Comparison of ENCODE assay signal across 8 mouse cellular contexts in genomic region chrX:12794842-12795241, GRCm38 (mm10). TPM values are rescaled to one million over a fixed set of nuclear protein-coding genes. Genes with fewer than 3 reads are reported as not detected.
DNase-seq lines count a peak whose midpoint lies in the region; ATAC-seq and TF ChIP-seq lines count a peak whose summit lies in the region.
"Had no signal": no experiment of that assay in that cellular context is flagged by ENCODE, and none has a peak within 500 bp of the region (broad histone marks: within the 10 kb centered on the region; RNA-seq: fewer than 3 reads in every experiment).

No protein-coding gene starts in this region.

- H3K9ac ChIP-seq in kidney, embryonic 15.5 days, result no peak overlapping the region
- H3K9ac ChIP-seq in kidney, postnatal 0 days (ENCODE audit: low read depth, low read length), result no peak overlapping the region
- no peak overlapping the region for H3K9ac ChIP-seq in hindbrain, embryonic 16.5 days (ENCODE audit: low read depth, low read length)
- H3K9ac ChIP-seq: lung, embryonic 15.5 days had no signal

- no peak overlapping the region for H3K4me2 ChIP-seq in kidney, embryonic 15.5 days
- no peak overlapping the region for H3K4me2 ChIP-seq in kidney, postnatal 0 days (ENCODE audit: low read length)
- H3K4me2 ChIP-seq in hindbrain, embryonic 16.5 days (ENCODE audit: low read length), result no peak overlapping the region
- H3K4me2 ChIP-seq: lung, embryonic 15.5 days had no signal

- TF ChIP-seq CTCF in kidney, postnatal 0 days (IDR thresholded peaks at IDR 0.05; ENCODE audit: low read depth), result peak; percentile 67
- TF ChIP-seq CTCF in thymus, adult 2 months (IDR thresholded peaks at IDR 0.05; ENCODE audit: borderline replicate concordance, control insufficient read depth, extremely low read depth, insufficient read depth, low read length, poor library complexity), result no peak

- no peak overlapping the region for H3K27ac ChIP-seq in kidney, embryonic 15.5 days
- H3K27ac ChIP-seq in kidney, postnatal 0 days, result no peak overlapping the region
- no peak overlapping the region for H3K27ac ChIP-seq in thymus, adult 2 months (ENCODE audit: control insufficient read depth, insufficient read depth, low read length)
- no peak overlapping the region for H3K27ac ChIP-seq in hindbrain, embryonic 16.5 days (ENCODE audit: low read depth, low read length)
- H3K27ac ChIP-seq: lung, embryonic 15.5 days had no signal

- no peak for TF ChIP-seq POLR2A in thymus, adult 2 months (IDR thresholded peaks at IDR 0.05; ENCODE audit: control insufficient read depth, extremely low read depth, insufficient read depth, low read length, poor library complexity)

- H3K27me3 ChIP-seq in kidney, embryonic 15.5 days, result no peaks in the 10 kb centered on the region
- no peaks in the 10 kb centered on the region for H3K27me3 ChIP-seq in kidney, postnatal 0 days (ENCODE audit: insufficient read depth, low read length)
- no peaks in the 10 kb centered on the region for H3K27me3 ChIP-seq in thymus, adult 2 months (ENCODE audit: control insufficient read depth, insufficient read depth, low read length)
- no peaks in the 10 kb centered on the region for H3K27me3 ChIP-seq in hindbrain, embryonic 16.5 days (replicated peaks; ENCODE audit: control insufficient read depth, insufficient read depth, low read length)
- H3K27me3 ChIP-seq: lung, embryonic 15.5 days had no signal

- no peak for ATAC-seq in kidney, embryonic 15.5 days (replicated peaks; ENCODE audit: low FRiP score)
- ATAC-seq in kidney, postnatal 0 days (replicated peaks; ENCODE audit: low FRiP score, low read depth), result no peak
- ATAC-seq in hindbrain, embryonic 16.5 days, result no peak

- no peak overlapping the region for H3K4me3 ChIP-seq in kidney, embryonic 15.5 days (replicated peaks)
- H3K4me3 ChIP-seq in kidney, postnatal 0 days (replicated peaks; ENCODE audit: low read depth, low read length), result no peak overlapping the region
- H3K4me3 ChIP-seq in thymus, adult 2 months (ENCODE audit: control insufficient read depth, insufficient read depth, low read length), result no peak overlapping the region
- H3K4me3 ChIP-seq in hindbrain, embryonic 16.5 days (ENCODE audit: low read length), result no peak overlapping the region
- H3K4me3 ChIP-seq: lung, embryonic 15.5 days had no signal

- DNase-seq in kidney, adult 8-10 months, result peak; percentile 19
- DNase-seq in ES-CJ7 (ENCODE audit: low read depth, low spot score), result peak; percentile 6
- peak; percentile 39 for DNase-seq in adrenal gland, postnatal 14 days
- peak; percentile 18 for DNase-seq in kidney, postnatal 0 days (ENCODE audit: low spot score)
- peak; percentile 28 for DNase-seq in thymus, adult 2 months

- no peaks in the 10 kb centered on the region for H3K36me3 ChIP-seq in kidney, embryonic 15.5 days
- H3K36me3 ChIP-seq in kidney, postnatal 0 days (ENCODE audit: insufficient read depth, low read length), result no peaks in the 10 kb centered on the region
- H3K36me3 ChIP-seq in thymus, adult 2 months (ENCODE audit: control insufficient read depth, insufficient read depth, low read length), result no peaks in the 10 kb centered on the region
- no peaks in the 10 kb centered on the region for H3K36me3 ChIP-seq in hindbrain, embryonic 16.5 days (ENCODE audit: control insufficient read depth, insufficient read depth, low read length)
- H3K36me3 ChIP-seq: lung, embryonic 15.5 days had no signal

- 55% methylated on average over 2 of the region's 2 CpGs for WGBS in kidney, embryonic 15.5 days
- WGBS in kidney, postnatal 0 days, result 52% methylated on average over 2 of the region's 2 CpGs
- 32% methylated on average over 2 of the region's 2 CpGs for WGBS in thymus, adult 2 months
- WGBS in hindbrain, embryonic 16.5 days, result 53% methylated on average over 2 of the region's 2 CpGs

- H3K4me1 ChIP-seq in kidney, embryonic 15.5 days, result no peaks in the 10 kb centered on the region
- no peaks in the 10 kb centered on the region for H3K4me1 ChIP-seq in kidney, postnatal 0 days (replicated peaks; ENCODE audit: insufficient read depth, low read length)
- no peaks in the 10 kb centered on the region for H3K4me1 ChIP-seq in thymus, adult 2 months (replicated peaks; ENCODE audit: control insufficient read depth, insufficient read depth, low read length)
- peaks cover 2% of the 10 kb centered on the region; the same call in 1 of the 2 replicates for H3K4me1 ChIP-seq in hindbrain, embryonic 16.5 days (ENCODE audit: control insufficient read depth, insufficient read depth, low read depth, low read length)
- H3K4me1 ChIP-seq: lung, embryonic 15.5 days had no signal

- no peaks in the 10 kb centered on the region for H3K9me3 ChIP-seq in kidney, embryonic 15.5 days (replicated peaks)
- no peaks in the 10 kb centered on the region for H3K9me3 ChIP-seq in kidney, postnatal 0 days (replicated peaks; ENCODE audit: low read length)
- no peaks in the 10 kb centered on the region for H3K9me3 ChIP-seq in hindbrain, embryonic 16.5 days (ENCODE audit: control insufficient read depth, low read length)
- H3K9me3 ChIP-seq: lung, embryonic 15.5 days had no signal

RNA-seq across cellular contexts. Expression of gene Med14, which starts 33.0 kb away (rescaled TPM):
- 12.4 and 12.8 TPM in 2 replicates for polyA plus RNA-seq in kidney, embryonic 15.5 days (2015; fragmentation: Nextera tagmentation; extraction: Ambion mirVana)
- 26.0 and 27.6 TPM in 2 replicates for total RNA-seq in adrenal gland, postnatal 14 days (2021)
- polyA plus RNA-seq in kidney, postnatal 0 days (2015; fragmentation: Nextera tagmentation; extraction: Ambion mirVana), result 9.6 and 10.4 TPM in 2 replicates
- polyA plus RNA-seq in thymus, adult 2 months (2012; rRNA removed), result 64.7 and 76.9 TPM in 2 replicates
- 11.3 and 14.1 TPM in 2 replicates for polyA plus RNA-seq in hindbrain, embryonic 16.5 days (2015; fragmentation: Nextera tagmentation; extraction: Ambion mirVana)
